Mouse (Mus musculus): ENCODE results near the gene Adam11. TPM values are rescaled to one million over a fixed set of nuclear protein-coding genes. Genes with fewer than 3 reads are reported as not detected.

Adam11 gene
- polyA plus RNA-seq, 1 experiment from 2014 or later, result 1.4 TPM

GRCm38 (mm10) chr11:102826476-102826875, 65.2 kb downstream of the Adam11 start:
- DNase-seq (ENCODE audit: low spot score), result no peak
- Histone ChIP-seq H3K4me2 (no peak overlapping the region), H3K9me3 (ENCODE audit: control insufficient read depth, low read length) (no peaks in the 10 kb centered on the region), H3K9ac (ENCODE audit: low read depth, low read length) (no peak overlapping the region), H3K27me3 (replicated peaks; ENCODE audit: control insufficient read depth, insufficient read depth, low read length) (peaks cover 6% of the 10 kb centered on the region), H3K36me3 (ENCODE audit: control insufficient read depth, insufficient read depth, low read length) (no peaks in the 10 kb centered on the region), H3K27ac (ENCODE audit: low read depth, low read length) (no peak overlapping the region), H3K4me1 (replicated peaks; ENCODE audit: control insufficient read depth, insufficient read depth, low read length) (no peaks in the 10 kb centered on the region), H3K4me3 (ENCODE audit: low read depth, low read length) (no peak overlapping the region)
- no peak for ATAC-seq (replicated peaks; ENCODE audit: low FRiP score)
- WGBS, result 59% methylated on average over 2 of the region's 2 CpGs

- ATAC-seq (replicated peaks; ENCODE audit: low FRiP score), result no peak
- DNase-seq (ENCODE audit: low spot score), result no peak
- peaks cover 4% of the 10 kb centered on the region for H3K27me3 ChIP-seq (replicated peaks; ENCODE audit: control insufficient read depth, insufficient read depth, low read length)
- H3K9me3 ChIP-seq (ENCODE audit: control insufficient read depth, low read length), result no peaks in the 10 kb centered on the region
- no peaks in the 10 kb centered on the region for H3K4me1 ChIP-seq (replicated peaks; ENCODE audit: control insufficient read depth, insufficient read depth, low read length)
- H3K4me2 ChIP-seq, result no peak overlapping the region
- H3K9ac ChIP-seq (ENCODE audit: low read depth, low read length), result no peak overlapping the region
- H3K36me3 ChIP-seq (ENCODE audit: control insufficient read depth, insufficient read depth, low read length), result no peaks in the 10 kb centered on the region
- H3K27ac ChIP-seq (ENCODE audit: low read depth, low read length), result no peak overlapping the region
- WGBS, result 42% methylated on average over 4 of the region's 4 CpGs
- no peak overlapping the region for H3K4me3 ChIP-seq (ENCODE audit: low read depth, low read length)
Observed at GRCm38 (mm10) chr11:102827097-102827496, 65.9 kb downstream of the Adam11 start.

Other genes with a start within 250 kb of the Adam11 start
- gene Gpatch8, start 205.0 kb upstream of the Adam11 start, polyA plus RNA-seq (2014; fragmentation: Nextera tagmentation; extraction: Ambion mirVana), result 30.0 and 35.4 TPM in 2 replicates
- 1.2 and 1.4 TPM in 2 replicates for gene Gm11627, start 182.0 kb upstream of the Adam11 start, polyA plus RNA-seq (2014; fragmentation: Nextera tagmentation; extraction: Ambion mirVana)
- 8.4 and 9.0 TPM in 2 replicates for gene Fzd2, start 157.0 kb upstream of the Adam11 start, polyA plus RNA-seq (2014; fragmentation: Nextera tagmentation; extraction: Ambion mirVana)
- 0.25 and 0.36 TPM in 2 replicates for gene Meioc, start 97.7 kb upstream of the Adam11 start, polyA plus RNA-seq (2014; fragmentation: Nextera tagmentation; extraction: Ambion mirVana)
- gene Ccdc43, start 63.7 kb upstream of the Adam11 start, polyA plus RNA-seq (2014; fragmentation: Nextera tagmentation; extraction: Ambion mirVana), result 39.9 and 42.5 TPM in 2 replicates
- gene Gjc1, start 58.3 kb downstream of the Adam11 start, polyA plus RNA-seq (2014; fragmentation: Nextera tagmentation; extraction: Ambion mirVana), result 20.8 and 21.7 TPM in 2 replicates
- gene Higd1b, start 74.4 kb downstream of the Adam11 start, polyA plus RNA-seq (2014; fragmentation: Nextera tagmentation; extraction: Ambion mirVana), result not detected in 2 replicates
- 259 and 279 TPM in 2 replicates for gene Eftud2, start 119.5 kb downstream of the Adam11 start, polyA plus RNA-seq (2014; fragmentation: Nextera tagmentation; extraction: Ambion mirVana)
- 0.78 and 1.1 TPM in 2 replicates for gene Ccdc103, start 119.8 kb downstream of the Adam11 start, polyA plus RNA-seq (2014; fragmentation: Nextera tagmentation; extraction: Ambion mirVana)
- not detected in 2 replicates for gene Fam187a, start 123.7 kb downstream of the Adam11 start, polyA plus RNA-seq (2014; fragmentation: Nextera tagmentation; extraction: Ambion mirVana)
- gene Gfap, start 139.5 kb downstream of the Adam11 start, polyA plus RNA-seq (2014; fragmentation: Nextera tagmentation; extraction: Ambion mirVana), result 2.4 and 2.8 TPM in 2 replicates
- 10.3 TPM in 2 replicates for gene Kif18b, start 163.7 kb downstream of the Adam11 start, polyA plus RNA-seq (2014; fragmentation: Nextera tagmentation; extraction: Ambion mirVana)
- 0.78 and 1.1 TPM in 2 replicates for gene C1ql1, start 185.2 kb downstream of the Adam11 start, polyA plus RNA-seq (2014; fragmentation: Nextera tagmentation; extraction: Ambion mirVana)